Mouse (Mus musculus) lung, adult 2 months (tissue): ENCODE data around the gene Tob1. TPM values are rescaled to one million over a fixed set of nuclear protein-coding genes. Genes with fewer than 3 reads are reported as not detected.
A peak's percentile ranks its signal among the peaks of the same experiment; 100 is the strongest.

Experiments
- DNase-seq: peaks from one replicate; pipeline ENCODE4 v3.0.0; 2022
- H3K4me1 ChIP-seq: fragments of 200-500 bp; 2 replicates; pipeline ENCODE4 v1.6.1; 2011; ENCODE audit warnings: low read length; ENCODE audit not compliant: control insufficient read depth, insufficient read depth
- H3K4me3 ChIP-seq: fragments of 200-500 bp; replicated peaks from 2 replicates; pipeline ENCODE3; 2011; ENCODE audit warnings: low read depth, mild to moderate bottlenecking, control low read depth, low read length; ENCODE audit errors: extremely low read depth
- CTCF ChIP-seq: fragments of 200-500 bp; IDR thresholded peaks from 2 replicates; pipeline ENCODE4 v1.5.1; 2011; ENCODE audit warnings: mild to moderate bottlenecking, low read length, control low read depth; ENCODE audit not compliant: insufficient read depth
- POLR2A ChIP-seq: fragments of 200-500 bp; IDR thresholded peaks from 2 replicates; pipeline ENCODE4 v1.6.1; 2011; ENCODE audit warnings: low read depth, mild to moderate bottlenecking, control low read depth, low read length, borderline replicate concordance; ENCODE audit errors: extremely low read depth
- WGBS: fragments of 180-500 bp; shearing (Covaris S2); methylation state at CpG from one replicate; pipeline ENCODE4 v1.1.7; 2018; 5-methylcytosine and 5-hydroxymethylcytosine counted together
- polyA plus RNA-seq: library from polyadenylated mRNA; depleted of rRNA; stranded (reverse); fragments of >200 nt; gene quantifications from 2 replicates; pipeline ENCODE4 v1.2.3, GENCODE M21; 2012

Gene Tob1
- polyA plus RNA-seq, 1 experiment: 27.9 TPM

- 83% methylated on average over 3 of the region's 3 CpGs for whole genome bisulfite sequencing
- Histone ChIP-seq H3K4me1 (no peaks in the 10 kb centered on the region), H3K4me3 (no peak overlapping the region)
- TF ChIP-seq POLR2A (no peak), CTCF (no peak)
- no peak for DNase-seq
These were observed 14.9 kb upstream of the Tob1 start for GRCm38 (mm10) chr11:94196311-94196710.

GRCm38 (mm10) chr11:94198405-94199146 is 12.7 kb upstream of the Tob1 start:
- Histone ChIP-seq H3K4me1 (no peaks in the 10 kb centered on the region), H3K4me3 (no peak overlapping the region)
- TF ChIP-seq POLR2A: no peak
- TF ChIP-seq CTCF: no peak
- no peak for DNase-seq
- WGBS: 76% methylated on average over 7 of the region's 7 CpGs

- WGBS: 95% methylated on average over 2 of the region's 2 CpGs
- Histone ChIP-seq H3K4me1 (no peaks in the 10 kb centered on the region), H3K4me3 (no peak overlapping the region)
- no peak for DNase-seq
- no peak for TF ChIP-seq POLR2A
- TF ChIP-seq CTCF: no peak
These were observed 11.5 kb upstream of the Tob1 start for GRCm38 (mm10) chr11:94199771-94200170.

- 66% methylated on average over 4 of the region's 4 CpGs for WGBS
- no peak overlapping the region for H3K4me3 ChIP-seq
- DNase-seq: no peak
- H3K4me1 ChIP-seq: no peaks in the 10 kb centered on the region
- TF ChIP-seq POLR2A: no peak
- TF ChIP-seq CTCF: no peak
These were observed 10.8 kb upstream of the Tob1 start for GRCm38 (mm10) chr11:94200422-94200821.

- no peak for DNase-seq
- no peak for TF ChIP-seq CTCF
- no peak for TF ChIP-seq POLR2A
- WGBS: 61% methylated on average over 5 of the region's 5 CpGs
- no peak overlapping the region for H3K4me3 ChIP-seq
- no peaks in the 10 kb centered on the region for H3K4me1 ChIP-seq
These were observed 9.1 kb upstream of the Tob1 start for GRCm38 (mm10) chr11:94202106-94202505.

- H3K4me1 ChIP-seq: no peaks in the 10 kb centered on the region
- no peak for TF ChIP-seq CTCF
- no peak for TF ChIP-seq POLR2A
- 66% methylated on average over 3 of the region's 3 CpGs for WGBS
- H3K4me3 ChIP-seq: no peak overlapping the region
- no peak for DNase-seq
These were observed 8.2 kb upstream of the Tob1 start for GRCm38 (mm10) chr11:94203066-94203465.

GRCm38 (mm10) chr11:94206398-94207114 is 4.7 kb upstream of the Tob1 start:
- TF ChIP-seq CTCF (no peak), POLR2A (no peak)
- no peak for DNase-seq
- WGBS: 78% methylated on average over 10 of the region's 10 CpGs
- Histone ChIP-seq H3K4me1 (no peaks in the 10 kb centered on the region), H3K4me3 (no peak overlapping the region)

- 45% methylated on average over 8 of the region's 8 CpGs for WGBS
- no peak for TF ChIP-seq POLR2A
- TF ChIP-seq CTCF: no peak
- DNase-seq: no peak
- H3K4me1 ChIP-seq: no peaks in the 10 kb centered on the region
- H3K4me3 ChIP-seq: no peak overlapping the region
These were observed 2.2 kb upstream of the Tob1 start for GRCm38 (mm10) chr11:94208811-94209675.

- 4% methylated on average over 14 of the region's 14 CpGs for WGBS
- DNase-seq: no peak
- Histone ChIP-seq H3K4me3 (peak overlapping the region; percentile 68), H3K4me1 (no peaks in the 10 kb centered on the region)
- no peak for TF ChIP-seq CTCF
- no peak for TF ChIP-seq POLR2A
These were observed 1.5 kb upstream of the Tob1 start for GRCm38 (mm10) chr11:94209695-94210131.
